Mouse (Mus musculus) adrenal gland, postnatal 4 days (tissue): Measurements from ENCODE around the gene Dnajc9. TPM values are rescaled to one million over a fixed set of nuclear protein-coding genes. Genes with fewer than 3 reads are reported as not detected.

Experiments
- DNase-seq, 2 experiments: peaks; one replicate each; pipeline ENCODE4 v3.0.0; 2021 to 2022; ENCODE audit warnings: low spot score in 2 of 2, mixed read lengths in 2 of 2
- long read RNA-seq, 2 experiments: library from polyadenylated mRNA; stranded (forward); transcript quantifications; one replicate each; pipeline ENCODE4 v2.0.0; 2021
- total RNA-seq, 2 experiments: library from RNA; stranded (reverse); gene quantifications; 2 replicates each; pipeline ENCODE4 v1.2.3; 2021

Gene Dnajc9
- total RNA-seq, result 10 to 100 TPM; 58.4 to 62.8 TPM
- long read RNA-seq, experiment 1, transcript Dnajc9-201 (5 exons, 1,631 nt), result major isoform, 46 of 56 reads
- long read RNA-seq, experiment 1, partial matches to known transcripts, result 5 of 56 reads
- long read RNA-seq, experiment 1, other reads (novel, unspliced or antisense), result 2 of 56 reads
- long read RNA-seq, experiment 2, transcript Dnajc9-201 (5 exons, 1,631 nt), result major isoform, 86 of 102 reads
- long read RNA-seq, experiment 2, transcript Dnajc9-203 (3 exons, 781 nt), result minor isoform, 8 of 102 reads
- long read RNA-seq, experiment 2, partial matches to known transcripts, result 4 of 102 reads
- long read RNA-seq, experiment 2, other reads (novel, unspliced or antisense), result 4 of 102 reads

GRCm38 (mm10) chr14:20388441-20389129, at the start of gene Dnajc9:
Gene Dnajc9 (minus strand): TSS chr14:20388910.
- peak; percentile 85 to 91 for DNase-seq

- no peak for DNase-seq
These were observed 48.3 kb upstream of the Dnajc9 start for GRCm38 (mm10) chr14:20436976-20437375.

DNA sequence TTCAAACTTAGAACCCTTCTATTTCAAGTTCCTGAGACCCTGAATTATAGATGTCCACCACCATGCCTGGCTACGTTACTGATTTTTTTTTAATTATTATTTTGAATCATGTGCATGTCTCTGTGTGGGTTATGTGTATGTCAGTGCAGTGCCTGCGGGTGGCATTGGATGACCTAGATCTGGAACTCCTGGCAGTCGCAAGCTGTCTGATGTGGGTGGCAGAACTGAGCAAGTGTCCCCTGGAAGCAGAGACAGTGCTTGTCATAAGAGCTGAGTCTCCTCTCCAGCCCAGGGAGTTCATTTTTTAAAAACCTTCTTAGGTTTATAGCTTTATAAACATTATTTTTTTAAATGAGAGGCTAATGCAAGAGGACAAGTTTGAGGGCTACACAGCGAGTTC, 43.7 kb upstream of the Dnajc9 start:
- DNase-seq, result no peak

GRCm38 (mm10) chr14:20431726-20432125, 43.0 kb upstream of the Dnajc9 start:
- no peak for DNase-seq

- DNase-seq, result no peak
These were observed 41.1 kb upstream of the Dnajc9 start for GRCm38 (mm10) chr14:20429833-20430232.

- no peak for DNase-seq
These were observed 39.9 kb upstream of the Dnajc9 start for GRCm38 (mm10) chr14:20428593-20428992.

DNA sequence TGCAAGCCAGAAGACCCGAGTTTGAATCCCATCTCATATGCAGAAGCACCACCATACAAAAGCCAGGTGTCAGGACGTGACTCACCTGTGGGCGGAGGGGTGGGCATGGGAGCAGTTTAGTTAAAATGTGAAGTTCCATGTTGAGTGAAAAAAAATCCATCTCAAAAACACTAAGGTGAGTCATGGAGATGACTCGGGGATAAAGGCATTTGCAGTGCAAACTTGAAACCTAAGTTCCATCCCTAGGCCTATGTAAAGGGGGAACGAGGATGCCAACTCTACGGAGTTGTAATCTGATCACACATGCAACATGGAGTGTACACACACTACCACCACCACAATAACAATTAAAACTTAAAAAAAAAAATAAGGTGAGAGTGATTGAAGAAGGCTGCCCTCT, 34.3 kb upstream of the Dnajc9 start:
- DNase-seq, result no peak

- no peak for DNase-seq
These were observed 33.5 kb upstream of the Dnajc9 start for GRCm38 (mm10) chr14:20422257-20422656.

DNA sequence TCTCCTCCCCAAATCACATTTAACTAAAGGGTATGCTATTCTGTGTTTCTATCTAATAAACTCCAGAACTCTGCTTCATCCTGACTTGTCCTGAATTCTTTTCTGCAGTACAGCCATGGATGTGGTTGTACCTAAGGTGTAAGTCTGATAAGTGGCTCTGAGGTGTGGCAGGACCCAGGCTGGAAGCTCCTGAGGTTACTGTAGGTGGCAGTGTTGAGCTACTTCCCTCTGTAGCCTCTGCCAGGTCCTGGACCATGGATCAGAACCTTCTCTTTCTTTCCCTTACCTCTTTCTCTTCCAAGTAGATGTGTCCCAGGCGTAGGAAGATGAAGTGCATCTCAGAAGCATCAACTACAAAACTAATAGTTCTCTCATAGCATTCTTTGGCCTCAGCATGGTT, 11.4 kb upstream of the Dnajc9 start:
- DNase-seq, result no peak

GRCm38 (mm10) chr14:20398864-20399263, 10.2 kb upstream of the Dnajc9 start:
- DNase-seq, result peak in 1 of 2 experiments; percentile 27

DNA sequence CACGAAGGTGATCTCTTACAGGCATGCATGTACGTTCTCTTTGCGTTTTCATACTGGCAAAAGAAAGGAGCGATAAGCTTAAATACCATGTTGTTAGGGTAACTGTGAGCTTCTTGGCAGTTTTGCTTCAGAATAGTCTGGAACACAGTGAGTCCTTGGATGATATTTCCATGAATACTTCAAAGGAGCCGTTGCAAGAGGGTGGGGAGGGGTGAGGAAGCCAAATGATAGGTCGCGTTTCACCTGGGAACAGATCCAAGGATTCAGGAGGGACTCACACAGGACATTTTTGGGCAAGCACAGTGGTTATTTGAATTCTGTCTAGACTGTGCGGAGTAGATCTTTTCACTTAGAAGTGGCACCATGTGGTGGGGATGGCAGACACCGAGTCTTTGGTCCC, 8.5 kb upstream of the Dnajc9 start:
- no peak for DNase-seq

DNA sequence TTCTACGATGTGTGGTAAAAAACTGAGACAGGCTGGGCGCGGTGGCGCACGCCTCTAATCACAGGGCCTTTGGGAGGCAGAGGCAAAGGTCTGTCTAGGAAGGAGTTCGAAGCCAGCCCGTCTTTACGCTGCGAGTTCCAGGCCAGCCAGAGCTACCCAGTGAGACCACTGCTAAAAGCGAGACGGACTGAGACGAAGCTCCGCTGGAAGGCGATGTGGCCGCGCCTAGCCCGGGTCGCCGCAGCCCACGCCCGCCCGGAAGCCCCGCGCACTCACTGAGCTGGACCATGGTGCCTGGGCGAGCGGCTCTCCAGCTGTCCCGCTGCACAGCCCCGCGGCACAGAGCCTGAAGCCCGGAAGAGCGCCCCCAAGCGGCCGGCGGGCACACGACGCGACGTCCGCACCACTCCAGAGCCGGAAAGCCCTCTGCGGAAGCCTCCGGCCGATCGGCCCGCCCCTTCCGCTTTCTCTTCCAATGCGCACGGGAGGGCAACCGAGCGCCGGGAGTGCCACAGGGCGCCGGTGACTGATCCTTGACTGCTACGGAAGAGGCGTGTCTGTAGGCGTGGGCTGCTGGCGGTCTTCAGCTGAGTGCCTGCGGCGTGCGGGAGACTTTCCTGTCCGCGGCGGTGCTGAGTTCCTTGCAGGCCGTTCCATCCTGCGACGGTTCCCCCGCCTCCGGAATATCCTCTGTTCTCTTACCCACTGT, 4.6 kb upstream of the Dnajc9 start, which contains the start of gene Mrps16:
TSS of gene Mrps16 (minus strand) at position 430 of the 709 bp plus-strand sequence.
- DNase-seq, result peak; percentile 77 to 86

DNA sequence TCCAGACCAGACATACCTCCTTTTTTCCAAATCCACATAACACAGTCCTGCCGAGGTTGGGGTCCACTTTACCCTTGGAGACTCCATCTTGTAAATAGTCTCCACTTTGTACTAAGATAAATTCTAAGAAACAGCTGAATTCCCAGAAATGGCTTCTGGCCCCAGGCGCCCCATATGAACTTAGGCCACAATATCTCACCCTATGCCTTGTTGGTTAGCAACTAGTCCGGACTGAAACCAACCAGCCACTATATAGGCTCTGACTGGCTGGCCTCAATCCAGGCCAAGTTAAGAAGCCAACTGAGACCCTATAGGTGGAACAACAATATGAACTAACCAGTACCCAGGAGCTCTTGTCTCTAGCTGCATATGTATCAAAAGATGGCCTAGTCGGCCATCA, 3.6 kb upstream of the Dnajc9 start:
- no peak for DNase-seq

DNA sequence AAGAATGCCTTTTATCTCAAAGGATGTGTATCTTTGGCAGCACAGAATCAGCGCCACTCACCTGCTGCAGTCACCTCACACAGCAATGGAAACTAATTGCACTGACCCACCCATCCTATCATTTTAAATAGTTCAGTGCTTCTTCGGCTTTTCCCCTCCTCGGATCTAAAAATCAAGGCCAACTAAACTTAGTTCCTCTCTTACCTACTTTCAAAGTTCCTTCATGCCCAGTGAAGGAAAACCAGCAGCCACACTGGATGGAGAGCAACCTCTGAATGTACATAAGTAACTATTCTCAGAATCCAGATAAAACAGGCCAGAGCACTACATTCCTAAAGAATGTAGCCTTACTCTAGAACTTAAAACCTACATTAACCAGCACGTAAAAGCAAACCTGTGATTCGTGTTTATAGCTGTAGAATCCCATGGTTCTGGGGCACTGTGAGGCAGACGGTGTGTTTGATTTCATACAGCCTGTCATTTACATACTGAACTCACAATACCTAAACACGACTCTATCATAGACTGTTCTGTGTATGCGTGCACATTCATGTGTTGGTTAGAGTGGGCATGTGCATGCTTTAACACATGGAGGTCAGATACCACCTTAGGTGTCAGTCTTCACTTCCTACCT, 853 bp upstream of the Dnajc9 start:
- DNase-seq, result no peak

DNA sequence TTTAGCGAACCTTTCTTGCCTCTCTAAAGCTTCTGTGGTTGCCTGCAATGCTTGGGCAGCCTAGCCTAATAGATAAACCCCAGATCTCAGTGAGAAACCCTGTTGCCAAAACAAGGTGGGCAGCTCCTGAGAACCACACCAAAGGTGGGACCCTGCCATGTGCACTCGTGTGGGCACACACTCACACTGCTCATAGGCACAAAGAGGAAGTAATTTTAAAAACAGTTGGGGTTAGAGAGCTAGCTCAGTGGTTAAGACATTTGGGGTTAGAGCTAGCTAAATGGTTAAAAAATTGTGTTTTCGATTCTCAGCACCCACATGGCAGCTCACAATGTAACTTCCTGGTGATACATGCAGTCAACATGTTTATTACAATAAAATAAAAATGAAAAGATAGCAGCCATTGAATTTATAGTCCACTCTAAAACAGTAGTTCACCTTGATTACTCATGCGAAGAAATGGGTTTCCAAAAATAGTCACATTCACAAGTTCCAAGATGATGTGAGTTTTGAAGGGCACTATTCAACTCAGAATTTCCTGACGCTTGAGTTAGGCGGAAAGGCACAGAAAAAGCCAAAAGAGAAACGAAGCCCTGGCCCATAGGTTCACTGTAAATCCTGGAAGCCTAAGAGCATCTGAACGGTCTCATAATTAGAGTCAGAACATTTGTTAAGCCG, 8.8 kb downstream of the Dnajc9 start:
- no peak for DNase-seq

- no peak for DNase-seq
These were observed 9.5 kb downstream of the Dnajc9 start for GRCm38 (mm10) chr14:20379087-20379640.

DNA sequence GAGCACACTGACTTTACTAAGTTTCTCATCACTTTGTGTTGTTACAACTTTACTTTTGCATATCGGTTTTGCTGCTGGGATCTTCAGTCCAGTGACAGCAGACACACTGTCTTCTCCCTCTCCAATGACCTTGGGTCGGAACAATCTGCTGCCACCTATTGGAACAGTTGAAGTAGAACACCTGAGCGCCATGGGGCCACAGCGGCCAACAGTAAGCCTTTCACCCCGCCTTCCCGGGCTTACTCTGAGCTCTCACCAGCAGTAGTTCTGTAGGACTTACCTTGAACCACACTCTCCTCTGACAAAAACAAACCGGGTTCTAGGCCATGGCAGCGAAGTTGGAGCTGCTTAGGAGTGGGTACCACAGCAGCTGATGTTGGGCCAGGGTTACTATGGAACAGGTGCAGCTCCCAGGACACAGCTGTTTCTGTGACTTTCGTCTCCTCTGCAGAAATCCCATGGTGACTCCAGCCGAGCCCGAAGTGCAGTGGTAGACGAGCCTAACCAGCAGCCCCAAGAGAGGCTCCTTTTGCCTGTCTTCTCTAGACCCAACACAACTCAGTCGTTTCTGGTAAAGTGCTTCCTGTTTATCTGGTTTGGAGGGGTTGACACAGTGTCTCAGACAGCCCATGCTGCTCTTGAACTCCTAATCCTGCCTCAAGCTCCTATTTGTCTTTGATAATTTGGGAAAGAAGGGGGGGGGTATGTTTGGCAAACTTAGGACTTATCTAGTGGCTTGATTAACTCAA, 10.2 kb downstream of the Dnajc9 start:
- peak in 1 of 2 experiments; percentile 30 for DNase-seq

DNA sequence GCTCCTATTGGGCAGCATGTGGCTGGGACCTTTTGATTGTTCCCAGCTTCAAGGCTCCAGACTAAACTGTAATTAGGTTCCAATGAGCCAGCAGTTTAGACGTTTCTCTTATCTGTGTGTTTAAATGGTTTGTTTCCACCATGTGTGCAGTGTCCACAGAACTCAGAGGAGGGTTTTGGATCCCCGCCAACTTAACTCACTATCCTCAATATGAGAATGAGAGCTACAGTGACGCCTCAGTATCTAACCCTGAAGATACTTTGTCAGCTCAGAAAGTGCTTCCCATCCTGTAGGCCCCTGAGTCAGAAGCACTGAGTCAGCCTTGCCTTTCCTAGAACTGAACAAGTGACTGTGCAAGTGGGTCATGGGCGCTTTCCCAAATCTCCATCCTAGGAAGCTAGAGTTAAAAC, 11.6 kb downstream of the Dnajc9 start:
- peak in 1 of 2 experiments; percentile 25 for DNase-seq

DNA sequence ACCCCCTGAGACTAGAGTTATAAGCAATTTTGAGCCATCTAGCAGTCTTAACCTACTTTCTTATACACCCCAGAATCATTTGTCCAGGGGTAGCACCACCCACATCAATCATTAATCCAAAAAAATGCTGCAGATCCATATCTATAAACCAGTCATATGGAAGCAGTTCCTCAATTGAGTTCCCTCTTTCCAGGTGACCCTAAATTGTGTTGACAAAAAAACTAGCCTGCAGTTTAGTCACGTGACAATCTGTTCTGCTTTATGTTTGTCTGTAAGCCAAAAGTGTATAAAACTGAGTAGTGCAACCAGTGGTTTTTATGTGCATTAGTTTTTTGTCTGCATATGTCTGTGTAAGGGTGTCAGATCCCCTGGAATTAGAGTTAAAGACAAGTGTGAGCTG, 16.9 kb downstream of the Dnajc9 start:
- DNase-seq, result no peak

DNA sequence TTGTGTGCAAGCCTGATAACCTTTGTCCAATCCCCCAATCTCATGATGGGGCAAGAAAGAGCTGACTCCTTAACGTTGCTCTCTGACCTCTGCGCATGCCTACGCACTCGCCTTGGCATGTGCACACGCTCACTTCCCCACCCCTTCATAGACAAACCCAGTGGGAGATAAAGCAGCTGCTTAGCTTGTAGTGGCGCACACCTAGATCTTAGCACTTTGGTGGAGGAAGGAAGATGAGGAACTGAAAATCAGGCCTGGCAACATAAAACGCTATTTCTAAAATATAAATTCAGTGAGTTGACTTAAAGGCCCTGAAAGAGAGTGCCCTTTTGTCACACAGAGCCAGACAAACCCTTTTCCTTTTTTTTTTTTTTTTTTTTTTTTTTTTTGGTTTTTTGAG, 17.9 kb downstream of the Dnajc9 start:
- DNase-seq, result no peak
